8 mouse cellular contexts compared by ENCODE assay signal in genomic region chr3:95317414-95318080, GRCm38 (mm10). TPM values are rescaled to one million over a fixed set of nuclear protein-coding genes. Genes with fewer than 3 reads are reported as not detected.
A peak's percentile ranks its signal among the peaks of the same experiment; 100 is the strongest.
DNase-seq lines count a peak whose midpoint lies in the region; ATAC-seq and TF ChIP-seq lines count a peak whose summit lies in the region.

No protein-coding gene starts in this region.

- peaks cover 29% of the 10 kb centered on the region for H3K36me3 ChIP-seq in heart, embryonic 10.5 days
- peaks cover 29% of the 10 kb centered on the region for H3K36me3 ChIP-seq in kidney, embryonic 15.5 days
- peaks cover 29% of the 10 kb centered on the region for H3K36me3 ChIP-seq in liver, embryonic 15.5 days (replicated peaks)
- H3K36me3 ChIP-seq in neural tube, embryonic 13.5 days, result peaks cover 29% of the 10 kb centered on the region

- no peaks in the 10 kb centered on the region for H3K27me3 ChIP-seq in heart, embryonic 10.5 days (ENCODE audit: insufficient read depth, poor library complexity, severe bottlenecking)
- no peaks in the 10 kb centered on the region for H3K27me3 ChIP-seq in kidney, embryonic 15.5 days
- H3K27me3 ChIP-seq in liver, embryonic 15.5 days, result no peaks in the 10 kb centered on the region
- no peaks in the 10 kb centered on the region for H3K27me3 ChIP-seq in neural tube, embryonic 13.5 days

- H3K4me2 ChIP-seq in kidney, embryonic 15.5 days, result peak overlapping the region; percentile 43
- H3K4me2 ChIP-seq in liver, embryonic 15.5 days, result peak overlapping the region; percentile 98
- peak overlapping the region; percentile 24 for H3K4me2 ChIP-seq in neural tube, embryonic 13.5 days

- no peak overlapping the region for H3K4me3 ChIP-seq in cortical plate, adult 2 months (ENCODE audit: insufficient read depth, low read length)
- peak overlapping the region; percentile 36 for H3K4me3 ChIP-seq in heart, embryonic 10.5 days
- H3K4me3 ChIP-seq in kidney, embryonic 15.5 days (replicated peaks), result peak overlapping the region; percentile 2; the same call in 1 of the 2 replicates
- peak overlapping the region; percentile 7; the same call in 1 of the 2 replicates for H3K4me3 ChIP-seq in liver, embryonic 15.5 days (replicated peaks)
- H3K4me3 ChIP-seq in neural tube, embryonic 13.5 days, result no peak overlapping the region

- H3K9me3 ChIP-seq in heart, embryonic 10.5 days, result no peaks in the 10 kb centered on the region
- H3K9me3 ChIP-seq in kidney, embryonic 15.5 days (replicated peaks), result no peaks in the 10 kb centered on the region
- H3K9me3 ChIP-seq in liver, embryonic 15.5 days (replicated peaks), result no peaks in the 10 kb centered on the region
- H3K9me3 ChIP-seq in neural tube, embryonic 13.5 days, result no peaks in the 10 kb centered on the region

- TF ChIP-seq POLR2A in cortical plate, adult 2 months (IDR thresholded peaks at IDR 0.05; ENCODE audit: extremely low read depth, insufficient read depth, low read length), result no peak

- peak; percentile 59 for TF ChIP-seq CTCF in cortical plate, adult 2 months (IDR thresholded peaks at IDR 0.05; ENCODE audit: extremely low read depth, insufficient read depth, low read length)

- H3K9ac ChIP-seq in kidney, embryonic 15.5 days, result 0 out of 2 replicates have a peak overlapping the region, but pooled peaks have one; percentile 5
- H3K9ac ChIP-seq in liver, embryonic 15.5 days, result peak overlapping the region; percentile 25; the same call in 1 of the 2 replicates
- H3K9ac ChIP-seq in neural tube, embryonic 13.5 days, result 0 out of 2 replicates have a peak overlapping the region, but pooled peaks have one; percentile 1

- H3K27ac ChIP-seq in cortical plate, adult 2 months (ENCODE audit: insufficient read depth, low read length), result no peak overlapping the region
- H3K27ac ChIP-seq in heart, embryonic 10.5 days, result peak overlapping the region; percentile 50
- peak overlapping the region; percentile 80 for H3K27ac ChIP-seq in kidney, embryonic 15.5 days
- peak overlapping the region; percentile 72 for H3K27ac ChIP-seq in liver, embryonic 15.5 days (replicated peaks)
- no peak overlapping the region for H3K27ac ChIP-seq in neural tube, embryonic 13.5 days (replicated peaks)

- 14% methylated on average over 12 of the region's 12 CpGs for WGBS in heart, embryonic 10.5 days
- WGBS in kidney, embryonic 15.5 days, result 22% methylated on average over 12 of the region's 12 CpGs
- WGBS in liver, embryonic 15.5 days (ENCODE audit: insufficient replicate concordance), result 22% methylated on average over 12 of the region's 12 CpGs
- WGBS in neural tube, embryonic 13.5 days, result 22% methylated on average over 12 of the region's 12 CpGs

- DNase-seq in A20 (ENCODE audit: low read depth, low spot score), result peak; percentile 80
- DNase-seq in Muller cell, postnatal 12 days (ENCODE audit: inconsistent ontology term), result peak; percentile 51
- peak; percentile 83 for DNase-seq in heart, embryonic 10.5 days (ENCODE audit: low spot score)
- peak; percentile 31 to 63 for DNase-seq in thymus, postnatal 10 days (ENCODE audit: low spot score in 2 of 2)

- H3K4me1 ChIP-seq in cortical plate, adult 2 months (ENCODE audit: control insufficient read depth, insufficient read depth, low read length), result peaks cover 2% of the 10 kb centered on the region; the same call in 1 of the 2 replicates
- H3K4me1 ChIP-seq in heart, embryonic 10.5 days, result peaks cover 53% of the 10 kb centered on the region
- H3K4me1 ChIP-seq in kidney, embryonic 15.5 days, result peaks cover 49% of the 10 kb centered on the region
- H3K4me1 ChIP-seq in liver, embryonic 15.5 days (replicated peaks), result peaks cover 74% of the 10 kb centered on the region
- peaks cover 42% of the 10 kb centered on the region for H3K4me1 ChIP-seq in neural tube, embryonic 13.5 days (replicated peaks)

- ATAC-seq in kidney, embryonic 15.5 days (replicated peaks; ENCODE audit: low FRiP score), result peak; percentile 37
- no peak for ATAC-seq in liver, embryonic 15.5 days (ENCODE audit: insufficient read depth)
- no peak for ATAC-seq in neural tube, embryonic 13.5 days (ENCODE audit: low read depth)

RNA-seq across cellular contexts. Expression of gene Cers2, which starts 3.0 kb away (rescaled TPM):
- polyA plus RNA-seq in cortical plate, adult 2 months (2012; rRNA removed), result 101 and 110 TPM in 2 replicates
- polyA plus RNA-seq in heart, embryonic 10.5 days (2016; fragmentation: Nextera tagmentation; extraction: Ambion mirVana), result 147 TPM in 2 replicates
- polyA plus RNA-seq in kidney, embryonic 15.5 days (2015; fragmentation: Nextera tagmentation; extraction: Ambion mirVana), result 169 and 181 TPM in 2 replicates
- polyA plus RNA-seq in liver, embryonic 15.5 days (2015; fragmentation: Nextera tagmentation; extraction: Ambion mirVana), result 110 and 114 TPM in 2 replicates
- 96.7 and 104 TPM in 2 replicates for polyA plus RNA-seq in neural tube, embryonic 13.5 days (2015; fragmentation: Nextera tagmentation; extraction: Ambion mirVana)

RNA-seq across cellular contexts. Expression of gene Anxa9, which starts 10.6 kb away (rescaled TPM):
- polyA plus RNA-seq in cortical plate, adult 2 months (2012; rRNA removed), result 2.3 and 2.4 TPM in 2 replicates
- 1.6 and 2.5 TPM in 2 replicates for polyA plus RNA-seq in heart, embryonic 10.5 days (2016; fragmentation: Nextera tagmentation; extraction: Ambion mirVana)
- 6.2 and 6.5 TPM in 2 replicates for polyA plus RNA-seq in kidney, embryonic 15.5 days (2015; fragmentation: Nextera tagmentation; extraction: Ambion mirVana)
- 2.1 and 2.8 TPM in 2 replicates for polyA plus RNA-seq in liver, embryonic 15.5 days (2015; fragmentation: Nextera tagmentation; extraction: Ambion mirVana)
- 0.26 and 0.57 TPM in 2 replicates for polyA plus RNA-seq in neural tube, embryonic 13.5 days (2015; fragmentation: Nextera tagmentation; extraction: Ambion mirVana)

RNA-seq across cellular contexts. Expression of gene Prune1, which starts 35.7 kb away (rescaled TPM):
- polyA plus RNA-seq in cortical plate, adult 2 months (2012; rRNA removed), result 24.8 and 26.2 TPM in 2 replicates
- 30.7 and 31.1 TPM in 2 replicates for polyA plus RNA-seq in heart, embryonic 10.5 days (2016; fragmentation: Nextera tagmentation; extraction: Ambion mirVana)
- polyA plus RNA-seq in kidney, embryonic 15.5 days (2015; fragmentation: Nextera tagmentation; extraction: Ambion mirVana), result 21.6 and 22.5 TPM in 2 replicates
- 9.0 and 9.5 TPM in 2 replicates for polyA plus RNA-seq in liver, embryonic 15.5 days (2015; fragmentation: Nextera tagmentation; extraction: Ambion mirVana)
- polyA plus RNA-seq in neural tube, embryonic 13.5 days (2015; fragmentation: Nextera tagmentation; extraction: Ambion mirVana), result 46.3 and 47.1 TPM in 2 replicates

RNA-seq across cellular contexts. Expression of gene Mindy1, which starts 36.4 kb away (rescaled TPM):
- 29.6 and 33.9 TPM in 2 replicates for polyA plus RNA-seq in cortical plate, adult 2 months (2012; rRNA removed)
- polyA plus RNA-seq in heart, embryonic 10.5 days (2016; fragmentation: Nextera tagmentation; extraction: Ambion mirVana), result 26.2 and 27.0 TPM in 2 replicates
- 39.2 and 46.2 TPM in 2 replicates for polyA plus RNA-seq in kidney, embryonic 15.5 days (2015; fragmentation: Nextera tagmentation; extraction: Ambion mirVana)
- polyA plus RNA-seq in liver, embryonic 15.5 days (2015; fragmentation: Nextera tagmentation; extraction: Ambion mirVana), result 18.8 and 20.9 TPM in 2 replicates
- 49.3 and 52.7 TPM in 2 replicates for polyA plus RNA-seq in neural tube, embryonic 13.5 days (2015; fragmentation: Nextera tagmentation; extraction: Ambion mirVana)

RNA-seq across cellular contexts. Expression of gene Setdb1, which starts 39.5 kb away (rescaled TPM):
- polyA plus RNA-seq in cortical plate, adult 2 months (2012; rRNA removed), result 34.6 and 37.5 TPM in 2 replicates
- 33.0 and 42.8 TPM in 2 replicates for polyA plus RNA-seq in heart, embryonic 10.5 days (2016; fragmentation: Nextera tagmentation; extraction: Ambion mirVana)
- polyA plus RNA-seq in kidney, embryonic 15.5 days (2015; fragmentation: Nextera tagmentation; extraction: Ambion mirVana), result 42.6 and 45.2 TPM in 2 replicates
- polyA plus RNA-seq in liver, embryonic 15.5 days (2015; fragmentation: Nextera tagmentation; extraction: Ambion mirVana), result 12.0 and 12.9 TPM in 2 replicates
- 43.0 and 44.6 TPM in 2 replicates for polyA plus RNA-seq in neural tube, embryonic 13.5 days (2015; fragmentation: Nextera tagmentation; extraction: Ambion mirVana)

Comparison
In these comparisons a context has a peak if more than half of its experiments do, and no peak if none do; other contexts are left out.
1. H3K27ac ChIP-seq: peak in heart, embryonic 10.5 days (single experiment), kidney, embryonic 15.5 days (single experiment) and liver, embryonic 15.5 days (single experiment); none in cortical plate, adult 2 months (single experiment) and neural tube, embryonic 13.5 days (single experiment).
2. H3K4me3 ChIP-seq: peak in heart, embryonic 10.5 days (single experiment), kidney, embryonic 15.5 days (single experiment) and liver, embryonic 15.5 days (single experiment); none in cortical plate, adult 2 months (single experiment) and neural tube, embryonic 13.5 days (single experiment).
3. H3K4me2 ChIP-seq: peak in every context shown above with its lines; median percentile 98 in liver, embryonic 15.5 days; 43 in kidney, embryonic 15.5 days; 24 in neural tube, embryonic 13.5 days.
4. Peak in every context shown above with its lines, with median percentiles within 50 percentile points of each other: DNase-seq and H3K9ac ChIP-seq.